Mouse (Mus musculus) C2C12 (cell line): ENCODE results near the gene Gm21905. TPM values are rescaled to one million over a fixed set of nuclear protein-coding genes. Genes with fewer than 3 reads are reported as not detected.

Source experiments
- H3K27me3 ChIP-seq: one replicate; pipeline ENCODE4 v1.6.1; 2011; ENCODE audit not compliant: control insufficient read depth, insufficient read depth, insufficient read length
- H3K36me3 ChIP-seq: one replicate; pipeline ENCODE4 v1.6.1; 2011; ENCODE audit not compliant: control insufficient read depth, insufficient read depth
- H3K4me3 ChIP-seq: one replicate; pipeline ENCODE4 v1.5.1; 2011; ENCODE audit warnings: mild to moderate bottlenecking, control low read depth; ENCODE audit not compliant: poor library complexity, insufficient read depth, severe bottlenecking
- H3K79me2 ChIP-seq: one replicate; pipeline ENCODE4 v1.6.1; 2011; ENCODE audit not compliant: control insufficient read depth, insufficient read depth
- H3K79me3 ChIP-seq: one replicate; pipeline ENCODE4 v1.6.1; 2011; ENCODE audit warnings: low read depth, control low read depth
- H3ac ChIP-seq: one replicate; pipeline ENCODE3; 2011; ENCODE audit warnings: low read depth; ENCODE audit not compliant: control insufficient read depth, insufficient read length
- CEBPB ChIP-seq: IDR thresholded peaks from one replicate; pipeline ENCODE4 v1.6.1; 2011; ENCODE audit warnings: low read depth, mild to moderate bottlenecking, control low read depth, moderate library complexity
- CTCF ChIP-seq: IDR thresholded peaks from one replicate; pipeline ENCODE4 v1.5.1; 2011; ENCODE audit not compliant: control insufficient read depth, insufficient read depth, insufficient read length
- FOSL1 ChIP-seq: IDR thresholded peaks from one replicate; pipeline ENCODE4 v1.8.0; 2011; ENCODE audit warnings: mild to moderate bottlenecking, low read length; ENCODE audit not compliant: poor library complexity, insufficient read depth, severe bottlenecking
- MAX ChIP-seq: IDR thresholded peaks from one replicate; pipeline ENCODE4 v1.6.1; 2011; ENCODE audit warnings: mild to moderate bottlenecking, control low read depth
- MYOD1 ChIP-seq: IDR thresholded peaks from one replicate; pipeline ENCODE4 v1.6.1; 2011; ENCODE audit warnings: low read depth; ENCODE audit not compliant: control insufficient read depth, insufficient read length
- MYOG ChIP-seq: IDR thresholded peaks from one replicate; pipeline ENCODE4 v1.6.1; 2011; ENCODE audit not compliant: control insufficient read depth, insufficient read length; ENCODE audit errors: extremely low read depth
- USF1 ChIP-seq: IDR thresholded peaks from one replicate; pipeline ENCODE4 v1.6.1; 2011; ENCODE audit warnings: low read depth, mild to moderate bottlenecking, control low read depth, moderate library complexity
- long read RNA-seq, 2 experiments: library from polyadenylated mRNA; unstranded; transcript quantifications; one replicate each; pipeline ENCODE4 v2.0.0; 2019 to 2020
- polyA plus RNA-seq: library from polyadenylated mRNA; unstranded; fragments of >200 nt; fragmentation: generic; extraction: Trizol; gene quantifications from one replicate; pipeline ENCODE4 v1.2.1, GENCODE M21; 2012; ENCODE audit warnings: missing spikeins

Gm21905 gene
- polyA plus RNA-seq: not detected
- long read RNA-seq, experiment 1: 0 reads
- long read RNA-seq, experiment 2: 0 reads

DNA sequence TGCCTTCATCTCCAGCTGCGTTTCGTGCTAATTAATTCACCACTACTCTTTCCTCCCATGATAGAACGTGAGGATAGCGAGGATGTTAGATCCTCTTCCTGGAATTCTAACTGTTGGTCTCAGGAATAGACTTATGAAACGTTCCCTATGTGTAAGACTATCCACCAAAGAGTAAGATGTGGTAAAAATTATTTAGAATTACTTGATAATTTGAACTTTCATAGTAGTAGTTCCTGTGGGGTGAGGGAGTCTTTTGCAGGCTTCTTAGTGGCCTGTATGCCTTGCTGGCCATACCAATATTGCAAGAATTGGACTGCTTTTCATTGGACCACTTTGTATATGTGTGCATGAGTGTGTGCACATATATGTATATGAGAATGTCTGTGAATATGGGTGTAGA lies at the start of gene Gm21905:
Gene Gm21905 (minus strand): TSS at position 101 of the 400 bp plus-strand sequence.
- Histone ChIP-seq H3K79me3 (no peaks in the 10 kb centered on the region), H3K36me3 (no peaks in the 10 kb centered on the region), H3K79me2 (no peaks in the 10 kb centered on the region), H3ac (no peak within 1 kb of the TSS), H3K4me3 (no peak within 1 kb of the TSS), H3K27me3 (no peaks in the 10 kb centered on the region)
- TF ChIP-seq MAX (no peak), CEBPB (no peak), MYOD1 (no peak), USF1 (no peak), MYOG (no peak), CTCF (no peak), FOSL1 (no peak)

DNA sequence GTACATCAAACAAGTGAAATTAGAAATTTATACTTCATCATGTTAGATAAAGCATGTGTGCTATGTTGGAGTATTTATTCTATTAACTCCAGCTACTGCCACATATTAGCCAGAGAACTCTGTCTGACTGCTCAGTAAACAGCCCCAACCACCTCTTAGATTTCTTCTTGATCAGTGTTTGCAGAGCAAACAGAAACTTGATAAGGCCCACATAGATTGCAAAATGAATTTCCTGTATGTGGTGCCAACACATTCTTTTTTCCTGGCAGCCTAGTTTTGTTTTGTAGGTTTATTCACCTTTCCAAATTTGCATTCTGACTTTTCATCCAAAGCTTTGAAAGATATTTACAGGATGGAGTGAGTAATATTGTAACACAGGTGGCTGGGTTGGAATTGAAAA lies 44.2 kb upstream of the Gm21905 start:
- Histone ChIP-seq H3K4me3 (no peak overlapping the region), H3K79me2 (no peaks in the 10 kb centered on the region), H3K27me3 (no peaks in the 10 kb centered on the region), H3ac (no peak overlapping the region), H3K79me3 (no peaks in the 10 kb centered on the region), H3K36me3 (no peaks in the 10 kb centered on the region)
- TF ChIP-seq MYOG: no peak
- TF ChIP-seq MAX: no peak
- no peak for TF ChIP-seq FOSL1
- no peak for TF ChIP-seq CEBPB

DNA sequence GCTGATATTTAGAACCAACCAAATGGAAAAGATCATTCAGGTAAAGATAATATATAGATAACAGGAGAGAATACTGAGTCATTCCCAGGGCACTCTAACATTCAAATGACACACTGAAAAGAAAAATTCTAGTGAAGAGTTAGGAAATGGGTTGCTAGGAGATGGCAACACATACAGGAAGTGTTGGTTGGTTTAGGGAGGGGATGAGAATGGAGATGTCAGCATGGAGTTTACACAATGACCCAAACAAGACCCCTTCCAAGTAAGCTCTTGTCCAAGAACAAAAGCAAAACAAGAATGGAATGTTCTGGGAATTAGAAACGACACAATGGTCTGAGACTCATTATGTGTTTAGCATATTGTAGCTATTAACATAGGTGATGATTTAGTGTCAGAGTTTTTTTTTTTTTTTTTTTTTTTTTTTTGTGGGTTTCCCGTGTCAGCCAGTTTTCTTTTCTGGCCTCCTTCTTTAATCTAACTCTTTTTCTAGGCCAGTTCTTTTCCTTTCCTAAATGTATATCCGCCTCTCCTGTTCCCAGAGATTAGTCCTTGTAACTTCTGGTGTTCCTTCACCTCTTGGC lies 35.8 kb upstream of the Gm21905 start:
- TF ChIP-seq FOSL1 (no peak), MYOD1 (no peak), CEBPB (no peak), USF1 (no peak), CTCF (no peak), MYOG (no peak), MAX (no peak)
- no peaks in the 10 kb centered on the region for H3K79me2 ChIP-seq
- H3ac ChIP-seq: no peak overlapping the region
- no peaks in the 10 kb centered on the region for H3K27me3 ChIP-seq
- H3K4me3 ChIP-seq: no peak overlapping the region
- no peaks in the 10 kb centered on the region for H3K79me3 ChIP-seq
- no peaks in the 10 kb centered on the region for H3K36me3 ChIP-seq

DNA sequence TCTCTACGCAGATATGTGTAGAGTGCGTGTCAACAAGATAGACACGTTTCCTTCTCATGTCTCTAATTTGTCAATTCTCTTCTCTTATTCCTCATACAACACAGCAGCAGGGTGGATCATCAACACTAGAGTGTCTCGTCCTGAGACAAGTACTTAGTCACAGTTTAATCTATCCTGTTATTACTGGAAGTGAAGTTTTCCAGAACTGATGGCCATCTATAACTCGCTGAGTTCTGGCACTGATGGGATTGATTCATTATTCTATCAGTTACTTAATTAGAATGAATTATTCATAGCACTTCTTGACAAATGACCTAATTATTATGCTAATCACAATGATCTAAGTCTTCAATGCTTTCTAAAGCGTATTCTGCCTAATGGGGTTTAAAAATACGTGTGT lies 23.3 kb upstream of the Gm21905 start:
- no peak overlapping the region for H3ac ChIP-seq
- no peak for TF ChIP-seq MAX
- no peak for TF ChIP-seq MYOD1
- no peak for TF ChIP-seq FOSL1
- no peak for TF ChIP-seq USF1
- no peak for TF ChIP-seq CEBPB
- TF ChIP-seq CTCF: no peak
- TF ChIP-seq MYOG: no peak
- H3K79me2 ChIP-seq: no peaks in the 10 kb centered on the region
- H3K4me3 ChIP-seq: no peak overlapping the region
- no peaks in the 10 kb centered on the region for H3K36me3 ChIP-seq
- no peaks in the 10 kb centered on the region for H3K27me3 ChIP-seq
- no peaks in the 10 kb centered on the region for H3K79me3 ChIP-seq

DNA sequence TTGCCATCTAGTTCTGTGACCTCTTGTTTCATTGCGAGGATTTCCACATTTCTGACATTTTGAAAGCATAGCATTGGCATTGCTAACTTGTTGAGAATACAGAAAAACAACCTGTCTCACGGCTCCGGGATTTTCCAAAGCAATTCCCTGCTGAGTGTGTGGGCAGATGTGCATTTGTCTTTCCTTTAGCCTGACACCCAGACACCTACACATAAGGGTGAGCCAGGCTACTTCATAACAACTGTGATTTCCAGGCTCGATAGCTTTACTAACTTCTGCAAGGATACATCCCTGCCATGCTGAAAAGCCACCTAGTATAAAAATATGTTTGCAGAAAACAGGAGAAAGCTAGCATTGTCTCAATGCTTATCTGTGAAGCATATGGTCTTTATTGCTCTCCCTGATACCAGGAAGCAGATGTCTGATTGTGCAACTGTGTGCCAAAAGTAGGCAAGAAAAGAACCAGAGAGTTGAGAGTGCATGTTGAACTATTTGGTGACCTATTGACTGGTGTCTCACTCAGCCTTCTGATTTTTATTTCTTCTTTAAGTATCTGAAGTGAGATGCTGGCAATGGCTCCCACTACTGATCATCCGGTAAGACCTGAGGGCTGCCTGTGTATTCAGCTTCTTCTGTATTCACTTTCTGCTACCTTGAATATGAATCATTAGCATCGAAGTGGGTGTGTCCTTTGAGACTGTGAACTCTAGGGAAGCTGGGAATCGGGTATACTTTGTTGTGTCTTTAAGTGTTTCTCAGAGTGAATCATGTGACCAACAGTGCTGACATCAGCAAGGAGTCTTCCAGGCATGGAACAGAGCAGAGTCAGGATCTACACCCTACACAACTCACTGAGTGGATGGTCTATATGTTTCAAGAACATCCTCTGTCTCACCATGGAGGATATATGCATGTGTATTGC lies 15.7 kb upstream of the Gm21905 start:
- Histone ChIP-seq H3K79me3 (no peaks in the 10 kb centered on the region), H3K27me3 (no peaks in the 10 kb centered on the region), H3K4me3 (no peak overlapping the region), H3K36me3 (no peaks in the 10 kb centered on the region), H3K79me2 (no peaks in the 10 kb centered on the region), H3ac (no peak overlapping the region)
- TF ChIP-seq FOSL1 (no peak), CEBPB (no peak), CTCF (no peak), USF1 (no peak), MYOD1 (no peak), MYOG (no peak), MAX (no peak)
